Mouse (Mus musculus): ENCODE data around the gene Cant1.
A peak's percentile ranks its signal among the peaks of the same experiment; 100 is the strongest.

DNA sequence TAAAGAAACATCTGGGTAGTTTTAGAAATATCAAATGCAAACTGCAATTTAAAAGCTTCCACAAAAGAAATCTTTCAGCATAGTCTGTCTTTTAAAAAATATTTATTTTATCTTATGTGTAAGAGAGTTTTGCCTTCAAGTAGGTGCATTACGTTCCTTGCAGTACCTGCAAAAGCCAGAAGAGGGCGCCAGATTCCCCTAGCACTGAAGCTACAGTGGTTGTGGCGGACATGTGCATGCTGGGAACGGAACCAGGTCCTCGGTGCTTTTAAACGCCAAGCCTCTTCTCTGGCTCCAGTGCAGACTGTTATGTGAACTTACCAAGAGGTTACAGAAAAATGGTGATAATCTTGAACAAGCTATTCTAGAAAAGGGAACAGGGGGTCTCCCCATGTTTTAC lies 41.4 kb upstream of the Cant1 start:
- TF ChIP-seq CTCF (conservative IDR thresholded peaks at IDR 0.05; ENCODE audit: low read length) (peak; percentile 98), POU5F1 (IDR thresholded peaks at IDR 0.05; ENCODE audit: borderline replicate concordance, low read length) (no peak), NANOG (IDR thresholded peaks at IDR 0.05; ENCODE audit: borderline replicate concordance, low read length) (no peak)
